Mouse (Mus musculus): ENCODE measurements around the gene Barhl2. TPM values are rescaled to one million over a fixed set of nuclear protein-coding genes. Genes with fewer than 3 reads are reported as not detected.

The Barhl2 gene
- not detected for total RNA-seq (2021)
- not detected in 2 replicates for polyA plus RNA-seq (2012; rRNA removed)
- long read RNA-seq: 0 reads

- DNase-seq: peak; percentile 9
These were observed at the start of gene Barhl2 for GRCm38 (mm10) chr5:106457986-106458476. Gene Barhl2 (minus strand): TSS chr5:106458166.

- DNase-seq: no peak
These were observed 48.1 kb upstream of the Barhl2 start for GRCm38 (mm10) chr5:106506061-106506460.

- no peak for DNase-seq
These were observed 44.9 kb upstream of the Barhl2 start for GRCm38 (mm10) chr5:106502684-106503545.

- DNase-seq: no peak
These were observed 44.3 kb upstream of the Barhl2 start for GRCm38 (mm10) chr5:106502271-106502670.

- no peak for DNase-seq
These were observed 33.8 kb upstream of the Barhl2 start for GRCm38 (mm10) chr5:106491771-106492170.

GRCm38 (mm10) chr5:106472105-106472500 is 14.1 kb upstream of the Barhl2 start:
- DNase-seq: no peak

GRCm38 (mm10) chr5:106471235-106472104 is 13.5 kb upstream of the Barhl2 start:
- DNase-seq: no peak

- DNase-seq: no peak
These were observed 7.3 kb upstream of the Barhl2 start for GRCm38 (mm10) chr5:106465129-106465790.

GRCm38 (mm10) chr5:106464336-106465128 is 6.6 kb upstream of the Barhl2 start:
- no peak for DNase-seq

- no peak for DNase-seq
These were observed 5.8 kb upstream of the Barhl2 start for GRCm38 (mm10) chr5:106463661-106464191.

- peak; percentile 21 for DNase-seq
These were observed 3.9 kb upstream of the Barhl2 start for GRCm38 (mm10) chr5:106461913-106462312.

- DNase-seq: no peak
These were observed 3.5 kb upstream of the Barhl2 start for GRCm38 (mm10) chr5:106461431-106461830.

GRCm38 (mm10) chr5:106460535-106460934 is 2.6 kb upstream of the Barhl2 start:
- no peak for DNase-seq

- no peak for DNase-seq
These were observed 2.1 kb upstream of the Barhl2 start for GRCm38 (mm10) chr5:106460001-106460511.

GRCm38 (mm10) chr5:106459120-106459641 is 1.2 kb upstream of the Barhl2 start:
- no peak for DNase-seq

- DNase-seq: peak; percentile 35
These were observed 632 bp upstream of the Barhl2 start for GRCm38 (mm10) chr5:106458477-106459119.

GRCm38 (mm10) chr5:106457111-106457925 is 648 bp downstream of the Barhl2 start:
- DNase-seq: peak; percentile 6

- no peak for DNase-seq
These were observed 2.0 kb downstream of the Barhl2 start for GRCm38 (mm10) chr5:106455984-106456383.
